Mouse (Mus musculus) gastrocnemius, adult 18-20 months (tissue): Measurements from ENCODE around the gene Zfp710. TPM values are rescaled to one million over a fixed set of nuclear protein-coding genes. Genes with fewer than 3 reads are reported as not detected.

Experiments used
- total RNA-seq, 2 experiments: library from RNA; stranded (reverse); gene quantifications; 2 replicates each; pipeline ENCODE4 v1.2.3; 2021

Zfp710 gene
- total RNA-seq, 2 experiments from 2014 or later = 21.1 to 31.3 TPM

Other genes starting within 250 kb of the Zfp710 start
- gene Mesp1, start 231.0 kb upstream of the Zfp710 start, total RNA-seq = not detected
- not detected for gene Mesp2, start 214.1 kb upstream of the Zfp710 start, total RNA-seq
- gene Anpep, start 163.8 kb upstream of the Zfp710 start, total RNA-seq = 1 to 10 TPM; 3.8 to 5.6 TPM
- 10 to 100 TPM; 17.1 to 24.9 TPM for gene Ap3s2, start 104.2 kb upstream of the Zfp710 start, total RNA-seq
- 1 to 10 TPM; 2.3 to 3.1 TPM for gene Arpin, start 89.5 kb upstream of the Zfp710 start, total RNA-seq
- gene Idh2, start 90.6 kb downstream of the Zfp710 start, total RNA-seq = 100 to 1,000 TPM; 317 to 516 TPM
- gene Sema4b, start 162.0 kb downstream of the Zfp710 start, total RNA-seq = 1 to 10 TPM; 1.2 to 1.7 TPM
- gene Cib1, start 208.0 kb downstream of the Zfp710 start, total RNA-seq = 1 to 10 TPM; 5.2 to 8.8 TPM
- gene Gdpgp1, start 208.1 kb downstream of the Zfp710 start, total RNA-seq = under 1 TPM; 0.81 to 0.91 TPM
- under 1 TPM in 1 of 2 experiments, not detected in 1; 0.18 TPM for gene Ttll13, start 221.6 kb downstream of the Zfp710 start, total RNA-seq
- 10 to 100 TPM; 20.7 to 22.5 TPM for gene Ngrn, start 236.4 kb downstream of the Zfp710 start, total RNA-seq
- 1 to 10 TPM; 2.7 to 3.0 TPM for gene Vps33b, start 244.8 kb downstream of the Zfp710 start, total RNA-seq